Mouse (Mus musculus) MEL (cell line): Measurements from ENCODE around the gene Per1. TPM values are rescaled to one million over a fixed set of nuclear protein-coding genes. Genes with fewer than 3 reads are reported as not detected.

Experiments used
- DNase-seq: peaks from one replicate; pipeline ENCODE4 v3.0.0; 2011; ENCODE audit warnings: low read depth, low spot score
- H3K27ac ChIP-seq: 2 replicates; pipeline ENCODE4 v1.5.1; 2012; ENCODE audit warnings: low read depth, mild to moderate bottlenecking, control low read depth, low read length, moderate library complexity; ENCODE audit not compliant: control insufficient read depth
- H3K27me3 ChIP-seq, 2 experiments: fragments of 150-350 bp in 1 of 2; sonication (generic) in 1 of 2; 2 replicates each; pipeline ENCODE4 v1.6.1; 2012; ENCODE audit warnings: low read length in 2 of 2, mild to moderate bottlenecking in 2 of 2, improper control_type of control experiment in 1 of 2, moderate library complexity in 1 of 2; ENCODE audit not compliant: insufficient read depth in 2 of 2, control insufficient read depth in 1 of 2
- H3K36me3 ChIP-seq, 2 experiments: 2 replicates each; pipeline ENCODE4 v1.6.1; 2012 to 2014; ENCODE audit warnings: low read length in 2 of 2, improper control_type of control experiment in 1 of 2, inconsistent platforms in 1 of 2, mild to moderate bottlenecking in 1 of 2; ENCODE audit not compliant: insufficient read depth in 2 of 2, control insufficient read depth in 1 of 2
- H3K4me1 ChIP-seq, 2 experiments: fragments of 150-350 bp in 1 of 2; sonication (generic) in 1 of 2; 2 replicates each; pipeline ENCODE4 v1.6.1; 2012; ENCODE audit warnings: low read length in 2 of 2, improper control_type of control experiment in 1 of 2, mild to moderate bottlenecking in 1 of 2; ENCODE audit not compliant: insufficient read depth in 2 of 2, control insufficient read depth in 1 of 2
- H3K4me3 ChIP-seq, 2 experiments: fragments of 150-350 bp in 1 of 2; sonication (generic) in 1 of 2; 2 replicates each; pipeline ENCODE4 v1.5.1; 2012; ENCODE audit warnings: low read depth in 2 of 2, low read length in 2 of 2, mild to moderate bottlenecking in 2 of 2, moderate library complexity in 2 of 2, control low read depth in 1 of 2, improper control_type of control experiment in 1 of 2; ENCODE audit not compliant: control insufficient read depth in 1 of 2, insufficient read depth in 1 of 2
- H3K79me2 ChIP-seq: 2 replicates; pipeline ENCODE4 v1.6.1; 2012; ENCODE audit warnings: mild to moderate bottlenecking, low read length, moderate library complexity; ENCODE audit not compliant: control insufficient read depth, poor library complexity, insufficient read depth
- H3K9ac ChIP-seq: 2 replicates; pipeline ENCODE4 v1.6.1; 2012; ENCODE audit warnings: low read depth, mild to moderate bottlenecking, control low read depth, low read length, moderate library complexity; ENCODE audit not compliant: control insufficient read depth, poor library complexity, severe bottlenecking
- H3K9me3 ChIP-seq: fragments of 150-350 bp; sonication (generic); replicated peaks from 2 replicates; pipeline ENCODE4 v1.6.1; 2012; ENCODE audit warnings: mild to moderate bottlenecking, low read length, improper control_type of control experiment, moderate library complexity; ENCODE audit not compliant: insufficient read depth
- CHD1 ChIP-seq: IDR thresholded peaks from 2 replicates; pipeline ENCODE4 v1.6.1; 2012; ENCODE audit warnings: low read depth, mild to moderate bottlenecking, inconsistent platforms, low read length, improper control_type of control experiment
- CHD2 ChIP-seq: IDR thresholded peaks from 2 replicates; pipeline ENCODE4 v1.6.1; 2011; ENCODE audit warnings: low read length, improper control_type of control experiment
- CTCF ChIP-seq, 3 experiments: IDR thresholded peaks in 2 of 3; conservative IDR thresholded peaks in 1 of 3; 2 replicates each; pipeline ENCODE4 v1.5.1; 2011 to 2012; ENCODE audit warnings: low read length in 3 of 3, low read depth in 2 of 3, mild to moderate bottlenecking in 2 of 3, improper control_type of control experiment in 1 of 3, inconsistent platforms in 1 of 3, mixed read lengths in 1 of 3, moderate library complexity in 1 of 3; ENCODE audit not compliant: control insufficient read depth in 1 of 3, insufficient read depth in 1 of 3, poor library complexity in 1 of 3, severe bottlenecking in 1 of 3
- ELF1 ChIP-seq: IDR thresholded peaks from 2 replicates; pipeline ENCODE4 v1.6.1; 2014; ENCODE audit warnings: low read depth, mild to moderate bottlenecking, inconsistent platforms, low read length, improper control_type of control experiment, moderate library complexity
- ETS1 ChIP-seq: IDR thresholded peaks from 2 replicates; pipeline ENCODE4 v1.6.1; 2012; ENCODE audit warnings: low read depth, mild to moderate bottlenecking, inconsistent platforms, low read length, improper control_type of control experiment, moderate library complexity
- GABPA ChIP-seq: IDR thresholded peaks from 2 replicates; pipeline ENCODE4 v1.6.1; 2012; ENCODE audit warnings: low read depth, mild to moderate bottlenecking, inconsistent platforms, low read length, improper control_type of control experiment, moderate library complexity
- JUND ChIP-seq: IDR thresholded peaks from 2 replicates; pipeline ENCODE4 v1.6.1; 2011; ENCODE audit warnings: low read depth, mild to moderate bottlenecking, improper control_type of control experiment, low read length
- KAT2A ChIP-seq: conservative IDR thresholded peaks from 2 replicates; pipeline ENCODE4 v1.6.1; 2012; ENCODE audit warnings: low read depth, low read length, improper control_type of control experiment, inconsistent platforms
- MAFK ChIP-seq: IDR thresholded peaks from 2 replicates; pipeline ENCODE4 v1.6.1; 2011; ENCODE audit warnings: low read depth, mild to moderate bottlenecking, low read length, improper control_type of control experiment, borderline replicate concordance
- MAX ChIP-seq: IDR thresholded peaks from 2 replicates; pipeline ENCODE4 v1.6.1; 2011; ENCODE audit warnings: low read length, improper control_type of control experiment
- MAZ ChIP-seq: IDR thresholded peaks from 2 replicates; pipeline ENCODE4 v1.6.1; 2012; ENCODE audit warnings: low read depth, mild to moderate bottlenecking, inconsistent platforms, low read length, improper control_type of control experiment
- MEF2A ChIP-seq: IDR thresholded peaks from 2 replicates; pipeline ENCODE4 v1.6.1; 2014; ENCODE audit warnings: low read depth, mild to moderate bottlenecking, inconsistent platforms, low read length, improper control_type of control experiment; ENCODE audit not compliant: poor library complexity, insufficient replicate concordance, severe bottlenecking; ENCODE audit errors: extremely low read depth
- MYB ChIP-seq: IDR thresholded peaks from 2 replicates; pipeline ENCODE4 v1.6.1; 2011; ENCODE audit warnings: mild to moderate bottlenecking, low read depth, low read length, improper control_type of control experiment
- MYC ChIP-seq: IDR thresholded peaks from 2 replicates; pipeline ENCODE4 v1.6.1; 2011; ENCODE audit warnings: low read depth, mild to moderate bottlenecking, low read length, improper control_type of control experiment, moderate library complexity
- NELFE ChIP-seq: IDR thresholded peaks from 2 replicates; pipeline ENCODE4 v1.6.1; 2011; ENCODE audit warnings: low read depth, low read length, improper control_type of control experiment
- POLR2A ChIP-seq, 2 experiments: IDR thresholded peaks; 2 replicates each; pipeline ENCODE4 v1.6.1; 2011 to 2012; ENCODE audit warnings: low read length in 2 of 2, mild to moderate bottlenecking in 2 of 2, control low read depth in 1 of 2, improper control_type of control experiment in 1 of 2, low read depth in 1 of 2, moderate library complexity in 1 of 2; ENCODE audit not compliant: control insufficient read depth in 1 of 2, insufficient read depth in 1 of 2, poor library complexity in 1 of 2
- POLR2AphosphoS5 ChIP-seq: IDR thresholded peaks from 2 replicates; pipeline ENCODE4 v1.6.1; 2012; ENCODE audit warnings: low read depth, borderline replicate concordance, mild to moderate bottlenecking, inconsistent platforms, low read length, moderate library complexity, mixed read lengths
- RAD21 ChIP-seq: IDR thresholded peaks from 2 replicates; pipeline ENCODE4 v1.6.1; 2011; ENCODE audit warnings: mild to moderate bottlenecking, low read depth, low read length, improper control_type of control experiment
- RCOR1 ChIP-seq: IDR thresholded peaks from 2 replicates; pipeline ENCODE4 v1.6.1; 2012; ENCODE audit warnings: low read depth, mild to moderate bottlenecking, inconsistent platforms, low read length, improper control_type of control experiment
- SIN3A ChIP-seq: IDR thresholded peaks from 2 replicates; pipeline ENCODE4 v1.6.1; 2012; ENCODE audit warnings: low read length, improper control_type of control experiment, inconsistent platforms
- SMC3 ChIP-seq: IDR thresholded peaks from 2 replicates; pipeline ENCODE4 v1.6.1; 2011; ENCODE audit warnings: low read depth, low read length, improper control_type of control experiment
- TAL1 ChIP-seq: IDR thresholded peaks from 2 replicates; pipeline ENCODE4 v1.6.1; 2012; ENCODE audit warnings: mild to moderate bottlenecking, inconsistent platforms, low read length, moderate library complexity, mixed read lengths
- TBP ChIP-seq: IDR thresholded peaks from 2 replicates; pipeline ENCODE4 v1.8.0; 2011; ENCODE audit warnings: low read depth, low read length, improper control_type of control experiment
- TCF12 ChIP-seq: IDR thresholded peaks from 2 replicates; pipeline ENCODE4 v1.6.1; 2014; ENCODE audit warnings: low read depth, mild to moderate bottlenecking, inconsistent platforms, low read length, improper control_type of control experiment, moderate library complexity
- USF1 ChIP-seq: IDR thresholded peaks from 2 replicates; pipeline ENCODE4 v1.6.1; 2014; ENCODE audit warnings: low read depth, mild to moderate bottlenecking, inconsistent platforms, low read length, improper control_type of control experiment, moderate library complexity
- USF2 ChIP-seq, 2 experiments: IDR thresholded peaks; 2 replicates each; pipeline ENCODE4 v1.6.1; 2011 to 2012; ENCODE audit warnings: improper control_type of control experiment in 2 of 2, low read length in 2 of 2, borderline replicate concordance in 1 of 2, inconsistent platforms in 1 of 2, low read depth in 1 of 2, mild to moderate bottlenecking in 1 of 2; ENCODE audit not compliant: insufficient read depth in 1 of 2
- ZC3H11A ChIP-seq: IDR thresholded peaks from 2 replicates; pipeline ENCODE4 v1.6.1; 2012; ENCODE audit warnings: low read depth, mild to moderate bottlenecking, inconsistent platforms, low read length, improper control_type of control experiment
- ZKSCAN1 ChIP-seq: IDR thresholded peaks from 2 replicates; pipeline ENCODE4 v1.6.1; 2012; ENCODE audit warnings: low read depth, mild to moderate bottlenecking, inconsistent platforms, low read length, improper control_type of control experiment, moderate library complexity
- ZMIZ1 ChIP-seq: IDR thresholded peaks from 2 replicates; pipeline ENCODE4 v1.6.1; 2012; ENCODE audit warnings: low read depth, mild to moderate bottlenecking, inconsistent platforms, low read length, improper control_type of control experiment, moderate library complexity
- ZNF384 ChIP-seq: IDR thresholded peaks from 2 replicates; pipeline ENCODE4 v1.6.1; 2012; ENCODE audit warnings: low read depth, mild to moderate bottlenecking, inconsistent platforms, low read length, improper control_type of control experiment
- polyA plus RNA-seq, 2 experiments: library from polyadenylated mRNA; stranded (reverse) in 1 of 2; unstranded in 1 of 2; fragments of >175 nt in 1 of 2; fragments of >200 nt in 1 of 2; gene quantifications; 2 replicates each; pipeline versions ENCODE4 v1.2.1 to v1.2.4; 2012; ENCODE audit warnings: low replicate concordance in 2 of 2, low read depth in 1 of 2; ENCODE audit not compliant: insufficient read length in 2 of 2, insufficient read depth in 1 of 2, missing spikeins in 1 of 2
- total RNA-seq: library from RNA; depleted of rRNA; stranded (reverse); fragments of 300-350 nt; gene quantifications from 2 replicates; pipeline ENCODE4 v1.2.3, GENCODE M21; 2012

The Per1 gene
- total and polyA plus RNA-seq, 3 experiments: 4.5 to 34.9 TPM; not detected in 1

GRCm38 (mm10) chr11:69065394-69065925 lies 29.6 kb upstream of the Per1 start:
- Histone ChIP-seq H3K79me2 (peaks cover 3% of the 10 kb centered on the region; the same call in 1 of the 2 replicates), H3K27me3 (no peaks in the 10 kb centered on the region), H3K4me3 (peak overlapping the region; percentile 49 to 50), H3K4me1 (peaks cover 0 to 8% of the 10 kb centered on the region in 2 experiments; a peak in 2 of 4 replicates), H3K9ac (peak overlapping the region; percentile 63), H3K27ac (peak overlapping the region; percentile 61), H3K9me3 (no peaks in the 10 kb centered on the region), H3K36me3 (peaks cover 0 to 5% of the 10 kb centered on the region in 2 experiments; a peak in 1 of 4 replicates)
- DNase-seq: peak; percentile 90
- TF ChIP-seq ZNF384 (peak; percentile 81), MYC (0 out of 2 replicates have a peak, but pooled peaks have one; percentile 13), SMC3 (no peak), TBP (peak; percentile 95)

- DNase-seq: peak; percentile 90
- H3K4me3 ChIP-seq: peak overlapping the region; percentile 49 to 50
- peaks cover 0 to 4% of the 10 kb centered on the region in 2 experiments; a peak in 1 of 4 replicates for H3K36me3 ChIP-seq
- TF ChIP-seq MAX (peak; percentile 97), MYC (peak; percentile 97), MEF2A (no peak), ZKSCAN1 (no peak), ELF1 (no peak), MYB (no peak), RCOR1 (no peak), CHD1 (no peak), MAFK (no peak), POLR2AphosphoS5 (no peak), MAZ (no peak), USF2 (IDR thresholded peaks at IDR 0.05; ENCODE audit: borderline replicate concordance in 1 of 2, insufficient read depth in 1 of 2, low read depth in 1 of 2, low read length in 2 of 2) (no peak), TAL1 (no peak), JUND (no peak), CHD2 (no peak), TBP (0 out of 2 replicates have a peak, but pooled peaks have one; percentile 27), KAT2A (no peak), GABPA (no peak), POLR2A (IDR thresholded peaks at IDR 0.05; ENCODE audit: control insufficient read depth in 1 of 2, insufficient read depth in 1 of 2, low read depth in 1 of 2, low read length in 2 of 2, poor library complexity in 1 of 2) (peak; percentile 44 to 67; a peak in 3 of 4 replicates), ETS1 (no peak), SIN3A (peak; percentile 37), CTCF (IDR thresholded peaks at IDR 0.05 in 2 of 3, conservative IDR thresholded peaks at IDR 0.05 in 1 of 3; ENCODE audit: control insufficient read depth in 1 of 3, insufficient read depth in 1 of 3, low read depth in 2 of 3, low read length in 3 of 3, poor library complexity in 1 of 3, severe bottlenecking in 1 of 3) (no peak), ZC3H11A (no peak), USF1 (peak; percentile 85), ZNF384 (no peak), ZMIZ1 (no peak), NELFE (peak; percentile 57), RAD21 (no peak), TCF12 (no peak)
These were observed 28.7 kb upstream of the Per1 start for GRCm38 (mm10) chr11:69066163-69066861.

More at GRCm38 (mm10) chr11:69066163-69066861, 28.7 kb upstream of the Per1 start:
- Histone ChIP-seq H3K9ac (peak overlapping the region; percentile 63), H3K27me3 (no peaks in the 10 kb centered on the region), H3K9me3 (no peaks in the 10 kb centered on the region), H3K79me2 (peaks cover 5% of the 10 kb centered on the region; the same call in 1 of the 2 replicates), H3K27ac (peak overlapping the region; percentile 61), H3K4me1 (peaks cover 0 to 8% of the 10 kb centered on the region in 2 experiments; a peak in 1 of 4 replicates)
